Mouse (Mus musculus) lung, postnatal 0 days (tissue): ENCODE results near the gene Pram1.

Source experiments
- CTCF ChIP-seq: IDR thresholded peaks from 2 replicates; pipeline ENCODE4 v1.5.1; 2016; ENCODE audit warnings: antibody characterized with exemption, mild to moderate bottlenecking
- EP300 ChIP-seq: IDR thresholded peaks from 2 replicates; pipeline ENCODE4 v1.6.1; 2016; ENCODE audit warnings: antibody characterized with exemption, mild to moderate bottlenecking, control low read depth

DNA sequence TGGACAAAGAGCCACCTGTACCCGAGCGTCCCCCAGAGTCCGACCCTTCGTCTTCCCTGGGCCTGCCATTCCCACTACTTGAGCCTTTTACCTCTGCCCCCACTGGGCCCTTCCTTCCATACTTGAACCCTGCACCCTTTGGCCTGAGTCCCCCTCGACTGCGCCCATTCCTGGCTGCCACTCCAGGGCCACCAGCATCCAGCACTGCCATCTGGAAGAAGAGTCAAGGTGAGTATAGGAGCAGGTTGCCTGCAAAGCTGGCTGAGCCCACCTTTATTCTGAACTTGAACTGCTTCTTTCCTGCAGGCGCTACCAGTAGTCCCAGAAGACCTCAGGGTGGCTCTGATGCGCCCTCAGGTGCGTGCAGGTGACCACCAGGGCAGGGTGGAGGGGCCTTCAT, 6.6 kb upstream of the Pram1 start:
- TF ChIP-seq CTCF = no peak
- no peak for TF ChIP-seq EP300
